Comparison of ENCODE assay signal across 11 mouse cellular contexts in the genomic region with DNA sequence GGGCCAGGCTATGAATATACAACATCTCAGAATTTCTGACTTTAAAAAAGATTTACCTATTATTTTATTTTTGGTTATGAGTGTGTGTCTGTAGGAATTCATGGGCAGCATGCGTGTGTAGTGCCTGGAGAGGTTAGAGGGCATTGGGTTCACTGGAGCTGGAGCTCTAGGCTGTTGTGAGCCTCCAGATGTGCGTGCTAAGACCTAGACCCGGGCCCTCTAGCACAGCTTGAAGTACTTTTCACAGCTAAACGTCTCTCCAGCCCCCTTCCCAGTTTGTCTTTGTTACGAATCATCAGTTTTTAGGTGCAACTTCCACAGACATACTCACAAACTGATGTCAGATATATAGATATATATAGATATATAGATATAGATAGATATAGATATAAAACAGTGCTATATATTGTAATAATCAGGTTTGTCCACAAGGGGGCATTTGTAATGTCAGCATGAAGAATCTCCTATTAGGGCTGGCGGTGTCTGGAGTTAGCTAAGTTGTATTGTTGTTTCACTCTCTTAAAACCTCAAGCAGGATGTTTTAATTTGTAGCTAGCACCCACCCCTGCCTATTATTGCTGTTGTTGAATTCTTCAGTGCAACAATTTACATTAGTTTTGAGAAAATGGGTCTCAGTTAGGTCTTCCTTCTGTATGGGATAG. TPM values are rescaled to one million over a fixed set of nuclear protein-coding genes. Genes with fewer than 3 reads are reported as not detected.
DNase-seq lines count a peak whose midpoint lies in the region; ATAC-seq and TF ChIP-seq lines count a peak whose summit lies in the region.
"Had no signal": no experiment of that assay in that cellular context is flagged by ENCODE, and none has a peak within 500 bp of the region (broad histone marks: within the 10 kb centered on the region; RNA-seq: fewer than 3 reads in every experiment).

No protein-coding gene starts in this region.

- DNase-seq in layer of hippocampus, adult 2 months (ENCODE audit: low spot score in 2 of 2), result no peak
- no peak for DNase-seq in layer of hippocampus, postnatal 10 days (ENCODE audit: low spot score in 2 of 2)
- peak; percentile 31 for DNase-seq in ES-E14 (ENCODE audit: low read depth, low spot score)
- no peak for DNase-seq in natural killer cell, adult 2 months (ENCODE audit: low spot score in 2 of 2)
- no peak for DNase-seq in left cerebral cortex, postnatal 4 days
- DNase-seq in testis, postnatal 14 days (ENCODE audit: low spot score), result no peak

- H3K4me1 ChIP-seq in ES-E14 (ENCODE audit: control insufficient read depth in 2 of 2, insufficient read depth in 2 of 2, low read length in 2 of 2, poor library complexity in 1 of 2), result 0 out of 4 replicates have a peak, but pooled peaks cover 0 to 1% of the 10 kb centered on the region in 2 experiments
- H3K4me1 ChIP-seq: stomach, embryonic 15.5 days had no signal

- in situ Hi-C loops in ES-E14 (cut with MboI; ENCODE audit: low sequenced_read_pairs in 2 of 2, unreplicated experiment in 2 of 2), result no loop called here

- ATAC-seq in common myeloid progenitor, adult 5-6 weeks (replicated peaks; ENCODE audit: low read depth, poor library complexity, severe bottlenecking), result peak; percentile 69
- peak; percentile 27; the same call in 1 of the 2 replicates for ATAC-seq in megakaryocyte, adult 5-6 weeks (ENCODE audit: poor library complexity, severe bottlenecking)

- no peak overlapping the region for H3K9ac ChIP-seq in ES-E14 (ENCODE audit: insufficient read depth, low read depth, low read length, poor library complexity, severe bottlenecking)
- H3K9ac ChIP-seq: midbrain, embryonic 12.5 days; stomach, embryonic 15.5 days had no signal

- H3K9me3 ChIP-seq in ES-E14 (ENCODE audit: control insufficient read depth, insufficient read depth, low read depth, low read length), result no peaks in the 10 kb centered on the region
- H3K9me3 ChIP-seq: midbrain, embryonic 12.5 days; stomach, embryonic 15.5 days had no signal

- H3K4me3 ChIP-seq in layer of hippocampus, adult 2 months, result no peak overlapping the region
- no peak overlapping the region for H3K4me3 ChIP-seq in ES-E14 (ENCODE audit: insufficient read depth in 1 of 2, low read depth in 1 of 2, low read length in 2 of 2, poor library complexity in 1 of 2, severe bottlenecking in 1 of 2)
- H3K4me3 ChIP-seq: midbrain, embryonic 12.5 days; stomach, embryonic 15.5 days had no signal

- TF ChIP-seq CTCF in layer of hippocampus, adult 2 months (conservative IDR thresholded peaks at IDR 0.05), result peak; percentile 75

- intact Hi-C loops in left cerebral cortex, postnatal 4 days (cut with DNase I), result loop anchor here (1.0 to 10.0 kb wide), 4 partner anchors 73 to 336 kb away; partner anchors contain the start of gene Dclk1

- H3K36me3 ChIP-seq in ES-E14 (ENCODE audit: control insufficient read depth, insufficient read depth, low read length, poor library complexity, severe bottlenecking), result no peaks in the 10 kb centered on the region
- H3K36me3 ChIP-seq: midbrain, embryonic 12.5 days; stomach, embryonic 15.5 days had no signal

- H3K27ac ChIP-seq in layer of hippocampus, adult 2 months, result no peak overlapping the region
- H3K27ac ChIP-seq in ES-E14 (ENCODE audit: insufficient read depth, low read depth, low read length, poor library complexity, severe bottlenecking), result no peak overlapping the region
- H3K27ac ChIP-seq: midbrain, embryonic 12.5 days; stomach, embryonic 15.5 days had no signal

TF ChIP-seq in ES-E14, 5 proteins besides CTCF, POLR2A, EP300 and RAD21:
- TF ChIP-seq HCFC1 (IDR thresholded peaks at IDR 0.05; ENCODE audit: borderline replicate concordance, insufficient read depth, low read length), result no peak
- TF ChIP-seq ZC3H11A (IDR thresholded peaks at IDR 0.05; ENCODE audit: borderline replicate concordance, low read depth, low read length), result no peak
- TF ChIP-seq MAFK (IDR thresholded peaks at IDR 0.05; ENCODE audit: insufficient read depth, low read depth, low read length), result no peak
- no peak for TF ChIP-seq CHD2 (IDR thresholded peaks at IDR 0.05; ENCODE audit: low read depth, low read length)

RNA-seq across cellular contexts. Expression of gene Ccdc169, which starts 15.7 kb away (rescaled TPM):
- total RNA-seq in layer of hippocampus, adult 2 months (2021), result under 1 TPM; 0.27 to 0.36 TPM
- under 1 TPM; 0.32 to 0.36 TPM for total RNA-seq in layer of hippocampus, postnatal 10 days (2021)
- 0.16 and 0.54 TPM in 2 replicates for total RNA-seq in ES-E14 (2012; rRNA removed)
- total RNA-seq in common myeloid progenitor, adult 5-6 weeks (2017), result 0.41 TPM in 1 of 2 replicates, not detected in the other
- not detected in 2 replicates for total RNA-seq in megakaryocyte, adult 5-6 weeks (2015)
- not detected in 2 replicates for total RNA-seq in megakaryocyte, adult 5-6 weeks (2017)
- under 1 TPM; 0.22 to 0.44 TPM for total RNA-seq in left cerebral cortex, postnatal 4 days (2021)

RNA-seq across cellular contexts. Expression of gene Sohlh2, which starts 29.0 kb away (rescaled TPM):
- total RNA-seq in layer of hippocampus, adult 2 months (2021), result not detected
- total RNA-seq in layer of hippocampus, postnatal 10 days (2021), result not detected
- 8.9 and 14.1 TPM in 2 replicates for total RNA-seq in ES-E14 (2012; rRNA removed)
- total RNA-seq in common myeloid progenitor, adult 5-6 weeks (2017), result not detected in 2 replicates
- not detected in 2 replicates for total RNA-seq in megakaryocyte, adult 5-6 weeks (2015)
- total RNA-seq in megakaryocyte, adult 5-6 weeks (2017), result not detected in 2 replicates
- not detected for total RNA-seq in left cerebral cortex, postnatal 4 days (2021)
- total RNA-seq: heart, postnatal 10 days had no signal

RNA-seq across cellular contexts. Expression of gene Spg20, which starts 40.9 kb away (rescaled TPM):
- 10 to 100 TPM; 39.7 to 51.1 TPM for total RNA-seq in layer of hippocampus, adult 2 months (2021)
- total RNA-seq in layer of hippocampus, postnatal 10 days (2021), result 10 to 100 TPM; 19.4 to 24.0 TPM
- total RNA-seq in ES-E14 (2012; rRNA removed), result 7.6 and 12.8 TPM in 2 replicates
- total RNA-seq in common myeloid progenitor, adult 5-6 weeks (2017), result 24.7 and 27.1 TPM in 2 replicates
- 6.0 and 7.0 TPM in 2 replicates for total RNA-seq in megakaryocyte, adult 5-6 weeks (2015)
- 8.3 and 10.1 TPM in 2 replicates for total RNA-seq in megakaryocyte, adult 5-6 weeks (2017)
- 10 to 100 TPM; 14.5 to 15.1 TPM for total RNA-seq in left cerebral cortex, postnatal 4 days (2021)
